Mouse (Mus musculus): ENCODE measurements around the gene Xpr1. TPM values are rescaled to one million over a fixed set of nuclear protein-coding genes. Genes with fewer than 3 reads are reported as not detected.
A peak's percentile ranks its signal among the peaks of the same experiment; 100 is the strongest.
"Not testable (repeated sequence)": the region's sequence is repeated elsewhere in the genome, so short reads cannot be mapped to it uniquely, and the experiment has no call there.

The Xpr1 gene
- total and polyA plus RNA-seq, 2 experiments from 2014 or later: 5.0 to 35.8 TPM

GRCm38 (mm10) chr1:155274976-155275375 is 142.2 kb downstream of the Xpr1 start:
- no peak overlapping the region for H3K4me3 ChIP-seq (ENCODE audit: low read depth, low read length)
- 65% methylated on average over 3 of the region's 3 CpGs for WGBS
- no peak overlapping the region for H3K27ac ChIP-seq (ENCODE audit: low read depth)
- DNase-seq (ENCODE audit: low spot score) (no peak), ATAC-seq (ENCODE audit: insufficient read depth, low read depth) (no peak)
- H3K4me1 ChIP-seq (ENCODE audit: control insufficient read depth, insufficient read depth): no peaks in the 10 kb centered on the region
- H3K9me3 ChIP-seq (replicated peaks; ENCODE audit: control insufficient read depth, low read length): no peaks in the 10 kb centered on the region
- no peak overlapping the region for H3K9ac ChIP-seq (replicated peaks; ENCODE audit: low read depth, low read length)
- TF ChIP-seq EP300 (IDR thresholded peaks at IDR 0.05; ENCODE audit: low read depth) (no peak), CTCF (IDR thresholded peaks at IDR 0.05; ENCODE audit: low read depth) (no peak)
- no peak overlapping the region for H3K4me2 ChIP-seq (ENCODE audit: low read depth, low read length)
- peaks cover 3% of the 10 kb centered on the region for H3K36me3 ChIP-seq (replicated peaks; ENCODE audit: control insufficient read depth, insufficient read depth, low read length)
- no peaks in the 10 kb centered on the region for H3K27me3 ChIP-seq (ENCODE audit: control insufficient read depth, insufficient read depth, low read length)

GRCm38 (mm10) chr1:155272953-155273352 is 144.3 kb downstream of the Xpr1 start:
- ATAC-seq (ENCODE audit: insufficient read depth, low read depth) (no peak), DNase-seq (ENCODE audit: low spot score) (no peak)
- no peak overlapping the region for H3K27ac ChIP-seq (ENCODE audit: low read depth)
- no peak overlapping the region for H3K4me2 ChIP-seq (ENCODE audit: low read depth, low read length)
- 89% methylated on average over 4 of the region's 4 CpGs for WGBS
- H3K27me3 ChIP-seq (ENCODE audit: control insufficient read depth, insufficient read depth, low read length): no peaks in the 10 kb centered on the region
- no peak overlapping the region for H3K4me3 ChIP-seq (ENCODE audit: low read depth, low read length)
- no peaks in the 10 kb centered on the region for H3K4me1 ChIP-seq (ENCODE audit: control insufficient read depth, insufficient read depth)
- no peaks in the 10 kb centered on the region; the same call in 1 of the 2 replicates for H3K36me3 ChIP-seq (replicated peaks; ENCODE audit: control insufficient read depth, insufficient read depth, low read length)
- H3K9ac ChIP-seq (replicated peaks; ENCODE audit: low read depth, low read length): no peak overlapping the region
- no peaks in the 10 kb centered on the region for H3K9me3 ChIP-seq (replicated peaks; ENCODE audit: control insufficient read depth, low read length)
- TF ChIP-seq EP300 (IDR thresholded peaks at IDR 0.05; ENCODE audit: low read depth) (no peak), CTCF (IDR thresholded peaks at IDR 0.05; ENCODE audit: low read depth) (no peak)

- ATAC-seq (ENCODE audit: insufficient read depth, low read depth): not testable (repeated sequence)
- WGBS: 87% methylated on average over 10 of the region's 10 CpGs
These were observed 154.7 kb downstream of the Xpr1 start for GRCm38 (mm10) chr1:155262496-155262895.

GRCm38 (mm10) chr1:155254309-155254708 is 162.9 kb downstream of the Xpr1 start:
- 82% methylated on average over 8 of the region's 8 CpGs for WGBS
- ATAC-seq (ENCODE audit: insufficient read depth, low read depth): no peak

More at GRCm38 (mm10) chr1:155262496-155262895, 154.7 kb downstream of the Xpr1 start:
- not testable (repeated sequence) for H3K27me3 ChIP-seq (ENCODE audit: control insufficient read depth, insufficient read depth, low read length); H3K4me3 ChIP-seq (ENCODE audit: low read depth, low read length); H3K4me2 ChIP-seq (ENCODE audit: low read depth, low read length); H3K9ac ChIP-seq (replicated peaks; ENCODE audit: low read depth, low read length); H3K9me3 ChIP-seq (replicated peaks; ENCODE audit: control insufficient read depth, low read length); H3K36me3 ChIP-seq (replicated peaks; ENCODE audit: control insufficient read depth, insufficient read depth, low read length); DNase-seq (ENCODE audit: low spot score); H3K4me1 ChIP-seq (ENCODE audit: control insufficient read depth, insufficient read depth); H3K27ac ChIP-seq (ENCODE audit: low read depth)

GRCm38 (mm10) chr1:155253126-155253525 is 164.1 kb downstream of the Xpr1 start:
- WGBS: 53% methylated on average over 12 of the region's 12 CpGs
- Histone ChIP-seq H3K9me3 (replicated peaks; ENCODE audit: control insufficient read depth, low read length) (no peaks in the 10 kb centered on the region), H3K9ac (replicated peaks; ENCODE audit: low read depth, low read length) (no peak overlapping the region), H3K4me3 (ENCODE audit: low read depth, low read length) (no peak overlapping the region), H3K27me3 (ENCODE audit: control insufficient read depth, insufficient read depth, low read length) (no peaks in the 10 kb centered on the region), H3K27ac (ENCODE audit: low read depth) (no peak overlapping the region), H3K4me2 (ENCODE audit: low read depth, low read length) (no peak overlapping the region), H3K4me1 (ENCODE audit: control insufficient read depth, insufficient read depth) (no peaks in the 10 kb centered on the region; the same call in 1 of the 2 replicates), H3K36me3 (replicated peaks; ENCODE audit: control insufficient read depth, insufficient read depth, low read length) (no peaks in the 10 kb centered on the region)
- TF ChIP-seq EP300 (IDR thresholded peaks at IDR 0.05; ENCODE audit: low read depth) (no peak), CTCF (IDR thresholded peaks at IDR 0.05; ENCODE audit: low read depth) (no peak)
- no peak for ATAC-seq (ENCODE audit: insufficient read depth, low read depth)
- peak; percentile 4 for DNase-seq (ENCODE audit: low spot score)

More at GRCm38 (mm10) chr1:155254309-155254708, 162.9 kb downstream of the Xpr1 start:
- H3K4me2 ChIP-seq (ENCODE audit: low read depth, low read length): no peak overlapping the region
- no peaks in the 10 kb centered on the region for H3K36me3 ChIP-seq (replicated peaks; ENCODE audit: control insufficient read depth, insufficient read depth, low read length)
- no peak overlapping the region for H3K27ac ChIP-seq (ENCODE audit: low read depth)
- no peak overlapping the region for H3K4me3 ChIP-seq (ENCODE audit: low read depth, low read length)
- TF ChIP-seq CTCF (IDR thresholded peaks at IDR 0.05; ENCODE audit: low read depth): no peak
- TF ChIP-seq EP300 (IDR thresholded peaks at IDR 0.05; ENCODE audit: low read depth): no peak
- H3K27me3 ChIP-seq (ENCODE audit: control insufficient read depth, insufficient read depth, low read length): no peaks in the 10 kb centered on the region
- H3K9me3 ChIP-seq (replicated peaks; ENCODE audit: control insufficient read depth, low read length): no peaks in the 10 kb centered on the region
- no peak for DNase-seq (ENCODE audit: low spot score)
- no peak overlapping the region for H3K9ac ChIP-seq (replicated peaks; ENCODE audit: low read depth, low read length)
- H3K4me1 ChIP-seq (ENCODE audit: control insufficient read depth, insufficient read depth): no peaks in the 10 kb centered on the region; the same call in 1 of the 2 replicates

- 35% methylated on average over 6 of the region's 6 CpGs for WGBS
- no peak overlapping the region for H3K4me2 ChIP-seq (ENCODE audit: low read depth, low read length)
- no peak for ATAC-seq (ENCODE audit: insufficient read depth, low read depth)
- H3K4me1 ChIP-seq (ENCODE audit: control insufficient read depth, insufficient read depth): no peaks in the 10 kb centered on the region; the same call in 1 of the 2 replicates
- DNase-seq (ENCODE audit: low spot score): peak; percentile 4
- no peaks in the 10 kb centered on the region for H3K9me3 ChIP-seq (replicated peaks; ENCODE audit: control insufficient read depth, low read length)
- no peak overlapping the region for H3K4me3 ChIP-seq (ENCODE audit: low read depth, low read length)
- TF ChIP-seq EP300 (IDR thresholded peaks at IDR 0.05; ENCODE audit: low read depth) (no peak), CTCF (IDR thresholded peaks at IDR 0.05; ENCODE audit: low read depth) (no peak)
- no peak overlapping the region for H3K27ac ChIP-seq (ENCODE audit: low read depth)
- H3K36me3 ChIP-seq (replicated peaks; ENCODE audit: control insufficient read depth, insufficient read depth, low read length): no peaks in the 10 kb centered on the region
- H3K9ac ChIP-seq (replicated peaks; ENCODE audit: low read depth, low read length): no peak overlapping the region
- no peaks in the 10 kb centered on the region for H3K27me3 ChIP-seq (ENCODE audit: control insufficient read depth, insufficient read depth, low read length)
These were observed 164.5 kb downstream of the Xpr1 start for GRCm38 (mm10) chr1:155252631-155253121.

Data from heart, postnatal 0 days (tissue).